Mouse (Mus musculus) frontal cortex, adult (tissue): ENCODE data around the gene Mrpl1.

Experiments
- ATAC-seq: cut with Nextera tagmentation; 2 replicates; pipeline ENCODE4 v1.9.2; 2017; ENCODE audit warnings: mild to moderate bottlenecking, moderate library complexity, mixed read lengths; ENCODE audit not compliant: low TSS enrichment

Mrpl1 gene

GRCm38 (mm10) chr5:96209459-96209858, at the start of gene Mrpl1:
Gene Mrpl1 (plus strand): TSS chr5:96209493.
- ATAC-seq: peak; percentile 56

GRCm38 (mm10) chr5:96160467-96161262, 48.6 kb upstream of the Mrpl1 start:
- peak; percentile 27; the same call in 1 of the 2 replicates for ATAC-seq

- peak; percentile 34 for ATAC-seq
Observed at GRCm38 (mm10) chr5:96161263-96161577, 48.1 kb upstream of the Mrpl1 start.

GRCm38 (mm10) chr5:96161578-96162398, 47.5 kb upstream of the Mrpl1 start:
- ATAC-seq: peak; percentile 51

- peak; percentile 84 for ATAC-seq
Observed at GRCm38 (mm10) chr5:96162399-96163331, 46.6 kb upstream of the Mrpl1 start.

GRCm38 (mm10) chr5:96163396-96164020, 45.8 kb upstream of the Mrpl1 start:
- ATAC-seq: no peak

- no peak for ATAC-seq
Observed at GRCm38 (mm10) chr5:96164021-96164411, 45.3 kb upstream of the Mrpl1 start, which contains the start of gene Cnot6l. Gene Cnot6l (minus strand): TSS chr5:96164171.

- ATAC-seq: no peak
Observed at GRCm38 (mm10) chr5:96166761-96167160, 42.5 kb upstream of the Mrpl1 start.

- ATAC-seq: no peak
Observed at GRCm38 (mm10) chr5:96170443-96170842, 38.9 kb upstream of the Mrpl1 start.

GRCm38 (mm10) chr5:96171765-96172164, 37.5 kb upstream of the Mrpl1 start:
- no peak for ATAC-seq

GRCm38 (mm10) chr5:96176121-96176520, 33.2 kb upstream of the Mrpl1 start:
- ATAC-seq: no peak

GRCm38 (mm10) chr5:96176879-96177358, 32.4 kb upstream of the Mrpl1 start:
- no peak for ATAC-seq

- ATAC-seq: no peak
Observed at GRCm38 (mm10) chr5:96183211-96183610, 26.1 kb upstream of the Mrpl1 start.

GRCm38 (mm10) chr5:96183987-96184386, 25.3 kb upstream of the Mrpl1 start:
- ATAC-seq: no peak

- no peak for ATAC-seq
Observed at GRCm38 (mm10) chr5:96189761-96190160, 19.5 kb upstream of the Mrpl1 start.

- ATAC-seq: no peak
Observed at GRCm38 (mm10) chr5:96191251-96191650, 18.0 kb upstream of the Mrpl1 start.

GRCm38 (mm10) chr5:96196547-96197052, 12.7 kb upstream of the Mrpl1 start:
- no peak for ATAC-seq

GRCm38 (mm10) chr5:96198271-96198670, 11.0 kb upstream of the Mrpl1 start:
- ATAC-seq: no peak

GRCm38 (mm10) chr5:96200269-96200668, 9.0 kb upstream of the Mrpl1 start:
- ATAC-seq: no peak

GRCm38 (mm10) chr5:96201462-96202154, 7.7 kb upstream of the Mrpl1 start:
- no peak for ATAC-seq
